In the genomic region with DNA sequence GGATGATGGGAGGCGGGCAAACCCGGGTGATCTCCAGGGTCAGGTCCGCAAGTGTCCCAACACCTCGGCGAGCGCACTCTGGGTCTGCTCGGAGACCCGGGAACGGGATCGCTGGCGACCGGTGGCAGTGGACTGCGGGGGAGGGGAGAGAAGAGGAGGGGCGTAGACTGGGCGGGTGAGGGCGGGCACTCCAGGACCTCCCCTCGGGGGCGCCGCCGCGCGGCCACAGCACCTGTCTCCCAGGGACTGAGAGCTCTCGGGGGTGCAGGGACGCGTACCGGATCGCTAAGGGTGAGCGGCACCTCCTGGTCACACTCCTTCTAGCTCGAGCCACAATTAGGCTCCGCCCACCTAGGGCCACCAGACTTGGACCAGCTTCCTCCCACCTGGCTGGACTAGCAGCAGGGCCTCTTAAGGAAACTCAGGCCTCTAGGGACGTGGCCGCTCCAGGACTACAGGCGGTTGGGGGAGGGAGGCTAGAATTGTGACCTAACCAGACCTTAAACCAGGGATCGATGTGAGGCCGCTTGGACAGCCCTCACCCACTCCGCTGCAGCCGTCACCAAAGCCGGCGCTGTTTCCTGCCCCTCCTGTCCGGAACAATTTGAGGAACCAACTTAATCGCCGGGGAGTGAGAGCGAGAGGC, we compare ENCODE assay signal across 8 mouse cellular contexts. TPM values are rescaled to one million over a fixed set of nuclear protein-coding genes. Genes with fewer than 3 reads are reported as not detected.
DNase-seq lines count a peak whose midpoint lies in the region; ATAC-seq and TF ChIP-seq lines count a peak whose summit lies in the region.

A gene (minus strand): TSS at position 140 of the 646 bp plus-strand sequence.

- H3K4me3 ChIP-seq in hindbrain, postnatal 0 days (ENCODE audit: low read length) = peak within 1 kb of the TSS; percentile 64
- peak within 1 kb of the TSS; percentile 64 for H3K4me3 ChIP-seq in limb, embryonic 10.5 days
- peak within 1 kb of the TSS; percentile 76 for H3K4me3 ChIP-seq in midbrain, embryonic 10.5 days

- H3K27me3 ChIP-seq in hindbrain, postnatal 0 days (ENCODE audit: insufficient read depth, low read length) = no peaks in the 10 kb centered on the region
- H3K27me3 ChIP-seq in limb, embryonic 10.5 days (ENCODE audit: low read depth, poor library complexity, severe bottlenecking) = peaks cover 39% of the 10 kb centered on the region
- H3K27me3 ChIP-seq in midbrain, embryonic 10.5 days (ENCODE audit: low read depth, poor library complexity, severe bottlenecking) = peaks cover 46% of the 10 kb centered on the region

- peak; percentile 75 for ATAC-seq in hindbrain, postnatal 0 days

- peak; percentile 71 for DNase-seq in ZHBTc4 (ENCODE audit: low read depth, low spot score)
- DNase-seq in cerebellum, postnatal 25 days = peak; percentile 53 to 55
- DNase-seq in gastrocnemius, postnatal 14 days = peak; percentile 58
- DNase-seq in hindbrain, postnatal 0 days (ENCODE audit: low spot score) = peak; percentile 42
- DNase-seq in limb, embryonic 10.5 days (ENCODE audit: low spot score) = peak; percentile 82
- peak; percentile 76 for DNase-seq in midbrain, embryonic 10.5 days (ENCODE audit: low spot score)
- peak; percentile 26 for DNase-seq in right cerebral cortex, postnatal 4 days
- no peak for DNase-seq in adipocyte (ENCODE audit: low spot score)

- no peaks in the 10 kb centered on the region for H3K36me3 ChIP-seq in hindbrain, postnatal 0 days (ENCODE audit: insufficient read depth, low read length)
- no peaks in the 10 kb centered on the region for H3K36me3 ChIP-seq in limb, embryonic 10.5 days
- no peaks in the 10 kb centered on the region for H3K36me3 ChIP-seq in midbrain, embryonic 10.5 days

- no peaks in the 10 kb centered on the region for H3K9me3 ChIP-seq in hindbrain, postnatal 0 days (ENCODE audit: low read length)
- no peaks in the 10 kb centered on the region for H3K9me3 ChIP-seq in limb, embryonic 10.5 days (replicated peaks)
- H3K9me3 ChIP-seq in midbrain, embryonic 10.5 days (replicated peaks) = no peaks in the 10 kb centered on the region

- peak within 1 kb of the TSS; percentile 100 for H3K4me2 ChIP-seq in hindbrain, postnatal 0 days (ENCODE audit: low read depth, low read length)

- intact Hi-C loops in gastrocnemius, postnatal 14 days (cut with DNase I; ENCODE audit: low total_unique reads) = no loop called here

- peak within 1 kb of the TSS; percentile 53 for H3K9ac ChIP-seq in hindbrain, postnatal 0 days (replicated peaks; ENCODE audit: low read length)

- TF ChIP-seq CTCF in hindbrain, postnatal 0 days (IDR thresholded peaks at IDR 0.05; ENCODE audit: low read depth) = 0 out of 2 replicates have a peak, but pooled peaks have one; percentile 1

- under 1% methylated on average over 38 of the region's 43 CpGs for WGBS in hindbrain, postnatal 0 days
- under 1% methylated on average over 35 of the region's 43 CpGs for WGBS in limb, embryonic 10.5 days
- WGBS in midbrain, embryonic 10.5 days = under 1% methylated on average over 34 of the region's 43 CpGs

- H3K4me1 ChIP-seq in hindbrain, postnatal 0 days (ENCODE audit: insufficient read depth, low read length) = no peaks in the 10 kb centered on the region
- H3K4me1 ChIP-seq in limb, embryonic 10.5 days = peaks cover 24% of the 10 kb centered on the region
- peaks cover 25% of the 10 kb centered on the region for H3K4me1 ChIP-seq in midbrain, embryonic 10.5 days

- no peak within 1 kb of the TSS; the same call in 1 of the 2 replicates for H3K27ac ChIP-seq in hindbrain, postnatal 0 days
- H3K27ac ChIP-seq in limb, embryonic 10.5 days = peak within 1 kb of the TSS; percentile 78
- peak within 1 kb of the TSS; percentile 84 for H3K27ac ChIP-seq in midbrain, embryonic 10.5 days (replicated peaks)

RNA-seq across cellular contexts. Expression of the gene that starts here (rescaled TPM):
- total RNA-seq in gastrocnemius, postnatal 14 days (2021) = 1 to 10 TPM; 2.8 to 3.7 TPM
- total RNA-seq in hindbrain, postnatal 0 days (2014; rRNA removed) = 5.9 and 7.1 TPM in 2 replicates
- polyA plus RNA-seq in hindbrain, postnatal 0 days (2015; fragmentation: Nextera tagmentation; extraction: Ambion mirVana) = 6.6 and 7.3 TPM in 2 replicates
- 13.9 and 14.4 TPM in 2 replicates for polyA plus RNA-seq in limb, embryonic 10.5 days (2016; fragmentation: Nextera tagmentation; extraction: Ambion mirVana)
- 21.7 and 32.1 TPM in 2 replicates for polyA plus RNA-seq in midbrain, embryonic 10.5 days (2016; fragmentation: Nextera tagmentation; extraction: Ambion mirVana)
